Mouse (Mus musculus): ENCODE measurements around the gene Taldo1.
"Not testable (repeated sequence)": the region's sequence is repeated elsewhere in the genome, so short reads cannot be mapped to it uniquely, and the experiment has no call there.

The Taldo1 gene

GRCm38 (mm10) chr7:141440613-141441012, 48.6 kb downstream of the Taldo1 start:
- no peak for DNase-seq

GRCm38 (mm10) chr7:141441460-141441859, 49.5 kb downstream of the Taldo1 start:
- no peak for DNase-seq

- no peak for DNase-seq
These were observed 50.2 kb downstream of the Taldo1 start for GRCm38 (mm10) chr7:141442199-141442598.

- DNase-seq: no peak
These were observed 51.3 kb downstream of the Taldo1 start for GRCm38 (mm10) chr7:141443081-141443821.

GRCm38 (mm10) chr7:141443828-141444237, 51.8 kb downstream of the Taldo1 start, which contains the start of gene Pidd1:
Gene Pidd1, minus strand, starts transcription at chr7:141444025.
- no peak for DNase-seq

- DNase-seq: not testable (repeated sequence)
These were observed 54.4 kb downstream of the Taldo1 start for GRCm38 (mm10) chr7:141446374-141446773.

- DNase-seq: peak; percentile 96
These were observed 55.4 kb downstream of the Taldo1 start, which contains the start of gene Rplp2 for GRCm38 (mm10) chr7:141447110-141447991. Gene Rplp2, plus strand, starts transcription at chr7:141447370.

- DNase-seq: no peak
These were observed 59.9 kb downstream of the Taldo1 start for GRCm38 (mm10) chr7:141451928-141452327.

Measured in layer of hippocampus, adult 9-11 months (tissue).